Mouse (Mus musculus) limb, embryonic 12.5 days (tissue): ENCODE results near the gene Flrt2. TPM values are rescaled to one million over a fixed set of nuclear protein-coding genes. Genes with fewer than 3 reads are reported as not detected.

Experiments
- ATAC-seq: fragments of 200-750 bp; cut with Nextera tagmentation; 2 replicates; pipeline ENCODE4 v1.8.0; 2017; ENCODE audit warnings: low read depth, moderate TSS enrichment; ENCODE audit not compliant: insufficient number of reproducible peaks, insufficient read depth, low FRiP score, low TSS enrichment
- H3K27ac ChIP-seq: fragments of 300-500 bp; sonication (generic); 2 replicates; pipeline ENCODE4 v1.5.1; 2016; ENCODE audit warnings: mild to moderate bottlenecking, moderate library complexity
- H3K27me3 ChIP-seq: fragments of 300-500 bp; sonication (generic); 2 replicates; pipeline ENCODE4 v1.6.1; 2016; ENCODE audit warnings: mild to moderate bottlenecking, moderate library complexity
- H3K36me3 ChIP-seq: fragments of 300-500 bp; sonication (generic); 2 replicates; pipeline ENCODE4 v1.6.1; 2016; ENCODE audit warnings: mild to moderate bottlenecking, moderate library complexity
- H3K4me1 ChIP-seq: fragments of 300-500 bp; sonication (generic); replicated peaks from 2 replicates; pipeline ENCODE4 v1.6.1; 2016
- H3K4me2 ChIP-seq: fragments of 300-500 bp; sonication (generic); 2 replicates; pipeline ENCODE4 v1.6.1; 2016; ENCODE audit warnings: mild to moderate bottlenecking, moderate library complexity
- H3K4me3 ChIP-seq: fragments of 300-500 bp; sonication (generic); replicated peaks from 2 replicates; pipeline ENCODE4 v1.5.1; 2016; ENCODE audit warnings: mild to moderate bottlenecking
- H3K9ac ChIP-seq: fragments of 300-500 bp; sonication (generic); replicated peaks from 2 replicates; pipeline ENCODE4 v1.6.1; 2016; ENCODE audit warnings: mild to moderate bottlenecking, moderate library complexity
- H3K9me3 ChIP-seq: fragments of 300-500 bp; sonication (generic); 2 replicates; pipeline ENCODE4 v1.6.1; 2016; ENCODE audit warnings: mild to moderate bottlenecking, moderate library complexity
- WGBS: fragments of 180-500 bp; shearing (Covaris S2); methylation state at CpG from one replicate; pipeline ENCODE4 v1.1.7; 2016; 5-methylcytosine and 5-hydroxymethylcytosine counted together
- polyA plus RNA-seq: library from polyadenylated mRNA; unstranded; fragments of >200 nt; fragmentation: Nextera tagmentation; extraction: Ambion mirVana; gene quantifications from 2 replicates; pipeline ENCODE4 v1.2.1, GENCODE M21; 2016

Flrt2 gene
- polyA plus RNA-seq, 1 experiment from 2014 or later = 40.4 TPM

DNA sequence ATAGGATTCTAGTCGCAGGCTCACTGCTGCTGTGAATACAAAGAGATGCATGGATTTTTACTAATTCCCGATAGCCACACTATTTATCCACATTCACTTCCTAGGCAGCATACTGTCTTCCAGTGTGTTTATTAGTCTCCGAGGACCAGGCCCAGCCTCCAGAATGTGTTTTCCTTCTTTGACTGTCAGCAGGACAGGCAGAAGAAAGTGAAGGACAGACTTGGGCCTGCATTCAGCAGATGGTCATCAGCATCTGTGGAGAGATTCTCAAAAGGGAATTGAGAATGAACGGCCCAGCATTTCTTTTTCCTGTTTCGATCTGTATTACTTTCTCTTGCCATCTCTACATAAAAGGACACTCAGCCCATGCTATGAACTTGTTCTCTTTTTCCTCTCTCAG lies 46.0 kb downstream of the Flrt2 start:
- H3K4me1 ChIP-seq = 0 out of 2 replicates have a peak, but pooled peaks cover 2% of the 10 kb centered on the region
- no peak overlapping the region for H3K27ac ChIP-seq
- no peak overlapping the region for H3K4me2 ChIP-seq
- H3K9me3 ChIP-seq = no peaks in the 10 kb centered on the region
- 71% methylated on average over 5 of the region's 5 CpGs for WGBS
- H3K4me3 ChIP-seq = no peak overlapping the region
- no peak overlapping the region for H3K9ac ChIP-seq
- 0 out of 2 replicates have a peak, but pooled peaks cover 8% of the 10 kb centered on the region for H3K36me3 ChIP-seq
- ATAC-seq = no peak
- no peaks in the 10 kb centered on the region for H3K27me3 ChIP-seq

DNA sequence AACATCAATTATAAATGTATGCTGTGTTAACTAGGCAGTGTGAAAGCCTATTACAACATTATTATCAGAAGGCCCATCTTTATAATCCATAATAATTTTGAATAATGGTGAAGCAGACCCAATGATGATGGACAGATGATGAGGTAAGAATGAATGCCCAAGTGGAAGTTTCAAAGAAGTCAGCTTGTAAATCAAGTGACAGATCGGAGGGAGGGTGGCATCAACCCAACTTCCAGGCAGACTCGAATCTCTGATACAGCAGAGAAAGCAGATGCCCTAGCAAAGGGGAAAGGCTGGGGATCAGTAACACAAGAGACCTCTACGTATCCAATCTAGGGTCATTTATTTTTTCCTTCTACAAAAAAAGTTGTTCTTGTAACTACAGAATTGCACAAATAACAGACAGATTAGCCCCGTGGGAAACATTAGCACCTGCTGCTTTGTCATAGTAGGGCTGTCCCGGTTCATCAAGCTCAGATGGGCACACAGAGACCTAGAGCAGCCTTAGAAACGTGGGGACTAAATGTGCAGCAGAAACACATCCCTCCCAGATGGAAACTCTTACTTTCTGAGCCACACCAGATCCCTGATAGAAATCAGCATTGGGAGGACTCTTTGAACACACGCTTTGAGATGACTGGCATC lies 46.6 kb downstream of the Flrt2 start:
- Histone ChIP-seq H3K4me2 (no peak overlapping the region), H3K9me3 (no peaks in the 10 kb centered on the region), H3K9ac (no peak overlapping the region), H3K4me1 (0 out of 2 replicates have a peak, but pooled peaks cover 6% of the 10 kb centered on the region), H3K27ac (no peak overlapping the region), H3K36me3 (0 out of 2 replicates have a peak, but pooled peaks cover 8% of the 10 kb centered on the region), H3K27me3 (no peaks in the 10 kb centered on the region), H3K4me3 (no peak overlapping the region)
- WGBS = 79% methylated on average over 7 of the region's 7 CpGs
- ATAC-seq = no peak

DNA sequence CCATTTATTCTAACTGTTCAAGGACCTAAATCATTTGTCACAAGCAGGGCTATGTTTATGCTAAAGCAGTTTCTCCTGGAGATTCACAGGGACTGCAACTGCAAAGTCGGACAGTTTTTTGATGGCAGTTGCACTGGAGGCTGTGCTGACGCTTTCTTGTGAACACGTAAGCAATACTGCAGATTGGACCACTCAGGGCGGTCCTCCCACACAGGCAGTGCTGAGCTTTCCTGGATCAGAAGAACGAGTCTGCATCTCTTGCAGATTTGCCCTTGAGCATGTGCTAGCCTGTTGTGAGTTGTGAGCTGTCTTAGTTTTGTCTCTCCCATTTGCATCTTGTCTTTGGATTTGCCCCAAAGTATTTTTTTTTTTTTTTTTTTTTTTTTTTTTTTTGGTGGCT lies 47.7 kb downstream of the Flrt2 start:
- Histone ChIP-seq H3K9me3 (no peaks in the 10 kb centered on the region), H3K4me2 (no peak overlapping the region), H3K36me3 (0 out of 2 replicates have a peak, but pooled peaks cover 3% of the 10 kb centered on the region), H3K27ac (no peak overlapping the region), H3K27me3 (no peaks in the 10 kb centered on the region), H3K4me3 (no peak overlapping the region), H3K9ac (no peak overlapping the region), H3K4me1 (peaks cover 11% of the 10 kb centered on the region)
- ATAC-seq = no peak
- WGBS = 92% methylated on average over 5 of the region's 5 CpGs

GRCm38 (mm10) chr12:95741296-95741695 lies 49.3 kb downstream of the Flrt2 start:
- H3K27ac ChIP-seq = no peak overlapping the region
- no peak for ATAC-seq
- H3K9me3 ChIP-seq = no peaks in the 10 kb centered on the region
- 0 out of 2 replicates have a peak, but pooled peaks cover 3% of the 10 kb centered on the region for H3K36me3 ChIP-seq
- no peak overlapping the region for H3K4me3 ChIP-seq
- no peak overlapping the region for H3K9ac ChIP-seq
- H3K4me2 ChIP-seq = no peak overlapping the region
- H3K27me3 ChIP-seq = no peaks in the 10 kb centered on the region
- 87% methylated on average over 11 of the region's 11 CpGs for WGBS
- peaks cover 11% of the 10 kb centered on the region for H3K4me1 ChIP-seq

DNA sequence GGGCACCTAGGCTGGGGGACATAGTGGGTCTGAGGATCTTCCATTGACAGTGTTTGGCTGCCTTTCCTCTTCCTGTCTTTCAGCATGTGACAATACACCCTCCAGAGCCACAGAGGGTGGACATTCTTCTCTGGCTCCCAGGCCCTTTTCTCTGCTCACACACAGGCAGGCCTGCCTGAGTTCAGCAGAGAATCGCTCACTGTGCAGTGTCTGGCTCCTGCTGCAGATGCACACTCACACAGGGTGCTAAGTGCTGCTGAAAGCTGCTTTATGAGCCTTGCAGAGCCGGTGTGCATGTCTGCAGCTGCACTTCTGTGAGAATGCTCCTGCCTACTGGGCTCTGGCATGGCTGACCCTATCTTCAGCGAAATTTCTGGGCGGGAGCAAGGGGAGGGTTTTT lies 52.3 kb downstream of the Flrt2 start:
- no peak overlapping the region for H3K4me3 ChIP-seq
- no peak overlapping the region for H3K9ac ChIP-seq
- H3K36me3 ChIP-seq = 0 out of 2 replicates have a peak, but pooled peaks cover 3% of the 10 kb centered on the region
- H3K9me3 ChIP-seq = no peaks in the 10 kb centered on the region
- WGBS = 56% methylated on average over 4 of the region's 4 CpGs
- no peak overlapping the region for H3K27ac ChIP-seq
- H3K4me2 ChIP-seq = no peak overlapping the region
- no peak for ATAC-seq
- no peaks in the 10 kb centered on the region for H3K27me3 ChIP-seq
- H3K4me1 ChIP-seq = peaks cover 8% of the 10 kb centered on the region

DNA sequence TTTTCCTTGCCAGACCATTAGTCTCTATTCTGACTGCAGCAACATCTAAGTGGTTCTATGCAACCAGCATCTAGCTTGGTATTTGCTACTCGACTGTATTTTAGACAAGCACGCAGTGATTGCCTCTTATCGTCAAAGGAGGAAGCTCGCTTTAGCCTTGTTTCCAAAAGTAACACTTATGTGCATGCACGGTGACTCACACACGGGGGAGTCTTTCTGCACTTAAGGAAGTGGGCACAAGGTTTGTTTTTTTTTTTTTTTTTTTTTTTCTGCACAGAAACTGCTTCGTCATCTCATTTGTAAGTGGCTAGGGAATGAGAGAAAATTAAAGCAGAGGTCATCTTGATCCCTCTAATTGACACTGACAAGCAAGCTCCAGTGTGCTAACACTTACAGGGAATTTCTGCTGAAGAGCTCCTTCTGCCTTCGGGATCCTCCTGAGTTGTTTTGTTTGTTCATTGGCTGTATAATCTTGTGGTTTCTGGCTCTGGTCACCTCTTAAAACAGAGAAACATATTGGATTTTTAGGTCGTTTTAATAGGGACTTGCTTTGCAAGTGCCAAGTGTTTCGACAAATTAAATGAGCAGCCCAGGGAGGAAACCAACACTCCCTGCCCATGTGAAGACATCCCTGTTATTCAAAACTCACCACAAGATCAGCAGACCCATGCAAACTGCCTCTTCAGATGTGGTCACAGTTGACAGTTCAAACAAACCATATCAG lies 55.0 kb downstream of the Flrt2 start:
- Histone ChIP-seq H3K9ac (no peak overlapping the region), H3K4me2 (no peak overlapping the region), H3K27me3 (no peaks in the 10 kb centered on the region), H3K4me3 (no peak overlapping the region), H3K27ac (no peak overlapping the region), H3K4me1 (peaks cover 8% of the 10 kb centered on the region), H3K36me3 (no peaks in the 10 kb centered on the region), H3K9me3 (no peaks in the 10 kb centered on the region)
- no peak for ATAC-seq
- WGBS = 63% methylated on average over 10 of the region's 10 CpGs

GRCm38 (mm10) chr12:95748760-95749159 lies 56.7 kb downstream of the Flrt2 start:
- Histone ChIP-seq H3K4me1 (peaks cover 5% of the 10 kb centered on the region), H3K27me3 (no peaks in the 10 kb centered on the region), H3K9me3 (no peaks in the 10 kb centered on the region), H3K9ac (no peak overlapping the region), H3K4me2 (no peak overlapping the region), H3K36me3 (no peaks in the 10 kb centered on the region), H3K27ac (no peak overlapping the region), H3K4me3 (no peak overlapping the region)
- 89% methylated on average over 2 of the region's 2 CpGs for WGBS
- ATAC-seq = no peak

GRCm38 (mm10) chr12:95749248-95749647 lies 57.2 kb downstream of the Flrt2 start:
- Histone ChIP-seq H3K4me3 (no peak overlapping the region), H3K4me1 (peaks cover 3% of the 10 kb centered on the region), H3K36me3 (no peaks in the 10 kb centered on the region), H3K27me3 (no peaks in the 10 kb centered on the region), H3K9me3 (no peaks in the 10 kb centered on the region), H3K9ac (no peak overlapping the region), H3K27ac (no peak overlapping the region), H3K4me2 (no peak overlapping the region)
- WGBS = 84% methylated on average over 2 of the region's 2 CpGs
- no peak for ATAC-seq

DNA sequence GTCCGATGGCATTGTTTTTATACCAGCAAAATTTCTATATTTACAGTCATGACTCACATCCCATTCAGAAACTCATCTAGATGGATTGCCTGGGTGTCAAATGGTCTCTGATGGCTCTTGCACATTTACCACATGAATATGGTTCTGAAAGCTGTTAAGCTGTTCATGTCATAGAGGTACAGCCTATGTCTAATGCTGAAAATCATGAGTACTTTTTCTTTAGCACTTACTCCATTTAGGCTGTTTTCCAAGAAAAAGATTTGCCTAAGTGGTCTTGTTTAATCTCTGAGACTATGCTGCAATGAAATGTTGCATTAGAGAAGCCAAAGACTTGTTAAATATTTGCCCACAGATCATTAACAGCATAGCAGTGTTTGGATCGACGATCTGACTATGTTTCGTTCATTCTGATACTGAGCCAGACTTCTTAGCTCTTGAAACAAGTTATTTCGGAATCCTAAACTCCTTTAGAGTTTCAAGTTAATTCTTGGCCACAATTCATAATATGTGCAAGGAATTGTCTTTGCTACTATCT lies 67.3 kb downstream of the Flrt2 start:
- no peak for ATAC-seq
- no peaks in the 10 kb centered on the region for H3K4me1 ChIP-seq
- H3K36me3 ChIP-seq = peaks cover 7% of the 10 kb centered on the region; the same call in 1 of the 2 replicates
- H3K9ac ChIP-seq = no peak overlapping the region
- WGBS = 96% methylated on average over 5 of the region's 5 CpGs
- no peaks in the 10 kb centered on the region for H3K9me3 ChIP-seq
- H3K4me2 ChIP-seq = no peak overlapping the region
- no peak overlapping the region for H3K27ac ChIP-seq
- H3K4me3 ChIP-seq = no peak overlapping the region
- H3K27me3 ChIP-seq = no peaks in the 10 kb centered on the region

- H3K4me2 ChIP-seq = no peak overlapping the region
- no peaks in the 10 kb centered on the region for H3K9me3 ChIP-seq
- no peaks in the 10 kb centered on the region for H3K27me3 ChIP-seq
- no peak overlapping the region for H3K4me3 ChIP-seq
- no peaks in the 10 kb centered on the region for H3K4me1 ChIP-seq
- H3K27ac ChIP-seq = no peak overlapping the region
- peaks cover 3% of the 10 kb centered on the region; the same call in 1 of the 2 replicates for H3K36me3 ChIP-seq
- no peak overlapping the region for H3K9ac ChIP-seq
- 73% methylated on average over 4 of the region's 4 CpGs for WGBS
- ATAC-seq = no peak
Measured at GRCm38 (mm10) chr12:95765255-95765654, 73.2 kb downstream of the Flrt2 start.

DNA sequence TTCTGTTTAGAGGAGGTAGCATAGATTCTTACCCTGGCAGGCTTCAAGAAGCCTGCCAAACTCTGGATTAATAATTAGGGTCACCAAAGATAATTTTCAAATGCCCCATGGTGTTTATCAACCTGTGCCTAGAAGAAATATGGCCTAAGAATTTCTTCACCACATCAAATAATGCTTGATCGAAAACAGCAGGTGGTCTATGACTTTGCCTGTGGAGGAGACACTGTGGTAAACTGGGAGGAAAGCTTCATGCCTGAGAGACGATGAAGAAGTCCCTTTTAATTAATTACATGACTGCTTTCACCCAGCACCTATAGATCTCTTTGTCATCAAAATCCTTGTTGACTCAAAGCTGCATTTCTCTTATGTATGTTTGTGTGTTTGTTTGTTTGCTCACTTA lies 77.0 kb downstream of the Flrt2 start:
- no peak overlapping the region for H3K4me3 ChIP-seq

More for the DNA sequence above, 77.0 kb downstream of the Flrt2 start:
- H3K36me3 ChIP-seq = no peaks in the 10 kb centered on the region
- 82% methylated on average over 2 of the region's 2 CpGs for WGBS
- no peak overlapping the region for H3K27ac ChIP-seq
- no peaks in the 10 kb centered on the region for H3K27me3 ChIP-seq
- no peak overlapping the region for H3K9ac ChIP-seq
- no peak for ATAC-seq
- H3K9me3 ChIP-seq = no peaks in the 10 kb centered on the region
- peaks cover 2% of the 10 kb centered on the region for H3K4me1 ChIP-seq
- H3K4me2 ChIP-seq = no peak overlapping the region
